Mouse (Mus musculus): ENCODE data around the gene Gabrg3.
A peak's percentile ranks its signal among the peaks of the same experiment; 100 is the strongest.

Gene Gabrg3

DNA sequence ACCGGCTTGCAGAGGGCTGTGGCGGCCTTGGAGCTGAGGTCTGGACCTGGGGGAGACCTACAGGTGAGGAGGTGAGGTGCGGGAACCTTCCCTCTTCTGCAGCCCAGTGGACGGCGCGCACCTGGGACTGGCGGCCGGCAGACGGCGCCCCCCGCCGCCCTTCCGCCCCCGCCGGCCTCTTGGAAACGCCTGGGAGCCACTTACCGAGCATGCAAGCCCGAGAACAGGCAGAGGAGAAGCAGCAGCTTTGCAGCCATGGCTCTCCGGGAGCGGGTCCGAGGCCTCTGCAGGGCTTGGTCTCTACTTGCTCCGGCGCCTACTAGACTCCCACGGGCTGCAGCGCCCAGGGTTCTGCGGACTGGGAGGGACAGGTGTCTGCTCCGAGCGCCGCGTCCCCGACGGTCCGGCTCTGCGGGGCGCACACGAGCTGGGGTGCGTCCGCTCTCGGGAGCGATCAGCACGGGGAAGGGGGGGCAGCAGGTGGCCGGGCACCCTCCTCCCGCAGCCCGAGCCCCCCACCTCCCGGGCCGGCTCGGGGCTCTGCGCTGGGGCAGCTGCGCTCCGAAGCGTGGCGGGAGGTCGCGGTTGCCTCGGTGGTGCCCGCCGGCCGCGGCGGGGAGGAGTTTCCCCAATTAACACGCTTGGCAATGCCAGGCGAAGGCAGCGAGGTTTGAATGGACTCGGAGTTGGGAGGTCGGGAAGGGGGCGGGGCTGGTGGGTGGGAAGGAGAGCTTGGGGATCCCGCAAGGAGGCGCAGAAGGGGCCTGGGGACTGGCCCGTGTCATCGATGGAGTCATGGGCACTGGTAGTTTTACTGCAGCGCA is at the start of gene Gabrg3:
Gabrg3 (minus strand) TSS at position 672 of the 824 bp plus-strand sequence.
- no peak for DNase-seq (ENCODE audit: low read depth, low spot score)

DNA sequence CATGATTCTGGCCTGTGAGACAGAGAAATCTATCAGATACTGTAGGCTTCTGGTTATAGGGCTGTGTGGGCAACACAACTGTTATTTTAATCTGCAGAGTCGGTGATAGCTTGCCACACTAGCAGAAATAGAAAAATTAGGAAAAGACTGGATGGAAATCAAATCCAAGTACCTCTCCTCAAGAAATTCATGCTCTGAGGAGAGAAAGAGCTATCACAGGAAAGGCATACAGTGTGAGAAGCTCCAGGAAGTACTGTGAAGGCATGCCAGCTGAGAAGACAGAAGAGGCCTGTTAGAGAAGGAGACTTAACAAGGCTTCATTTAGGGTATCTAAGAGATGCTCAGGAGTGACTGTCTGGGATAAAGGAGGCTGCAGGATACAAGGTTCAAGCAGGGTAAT is 35.7 kb upstream of the Gabrg3 start:
- DNase-seq (ENCODE audit: low read depth, low spot score) = peak; percentile 47

DNA sequence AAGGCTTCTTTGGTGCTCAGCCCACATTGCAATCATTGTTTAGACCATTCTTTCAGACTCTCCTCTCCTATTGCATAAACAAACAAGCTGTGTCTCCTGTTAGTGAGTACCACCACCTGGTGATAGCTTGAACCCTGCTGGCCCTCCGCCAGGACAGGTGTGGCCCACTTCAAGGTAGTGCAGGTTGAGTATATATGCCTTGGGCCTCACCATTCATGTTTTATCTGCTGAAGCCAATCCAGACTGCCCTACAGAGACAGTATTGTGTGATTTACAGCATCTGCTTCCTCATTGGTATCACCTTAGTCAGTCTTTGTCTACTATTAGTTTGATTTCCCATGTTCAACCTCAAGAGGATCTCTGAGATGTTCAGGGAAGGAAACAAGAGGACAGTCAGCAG is 34.1 kb upstream of the Gabrg3 start:
- DNase-seq (ENCODE audit: low read depth, low spot score) = no peak

DNA sequence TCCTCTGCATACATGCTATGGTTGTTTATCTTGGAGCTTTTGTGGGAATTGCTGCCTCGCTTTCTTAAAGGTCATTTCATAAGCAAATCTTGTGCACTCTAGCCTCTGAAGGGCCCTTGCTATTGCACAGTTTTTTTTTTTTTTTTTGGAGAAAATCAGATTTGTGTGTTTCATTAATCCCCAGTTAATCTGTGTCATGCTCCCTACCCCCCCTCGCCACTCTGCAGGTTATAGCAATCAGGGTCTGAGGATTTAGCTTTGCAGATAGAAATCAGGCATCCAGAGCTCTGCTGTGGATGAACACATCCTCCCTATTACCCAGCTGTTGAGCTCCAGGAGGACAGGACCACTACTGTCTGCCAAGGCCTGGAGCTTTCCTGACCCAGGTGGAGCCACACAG is 32.4 kb upstream of the Gabrg3 start, which contains the start of gene Gabrb3:
Gabrb3 (plus strand) TSS at position 301 of the 400 bp plus-strand sequence.
- DNase-seq (ENCODE audit: low read depth, low spot score) = no peak

DNA sequence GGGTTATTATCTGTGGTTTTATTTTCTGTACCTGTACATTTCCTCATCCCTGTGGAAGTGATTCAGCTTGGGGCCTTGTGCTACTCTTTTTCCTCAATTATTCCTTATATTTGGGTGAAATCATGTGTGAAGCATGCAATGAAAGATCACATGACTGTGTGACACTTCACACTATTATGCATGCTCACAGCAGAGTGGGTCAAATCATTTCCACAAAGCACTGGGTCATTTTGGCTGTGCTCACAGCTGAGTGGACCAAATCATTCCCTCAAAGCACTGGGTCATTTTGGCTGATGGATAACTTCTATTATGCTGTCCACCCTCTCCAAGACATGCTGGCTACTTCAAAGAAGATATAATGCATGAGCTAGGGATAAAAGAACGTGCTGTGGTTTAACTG is 25.9 kb upstream of the Gabrg3 start:
- no peak for DNase-seq (ENCODE audit: low read depth, low spot score)

DNA sequence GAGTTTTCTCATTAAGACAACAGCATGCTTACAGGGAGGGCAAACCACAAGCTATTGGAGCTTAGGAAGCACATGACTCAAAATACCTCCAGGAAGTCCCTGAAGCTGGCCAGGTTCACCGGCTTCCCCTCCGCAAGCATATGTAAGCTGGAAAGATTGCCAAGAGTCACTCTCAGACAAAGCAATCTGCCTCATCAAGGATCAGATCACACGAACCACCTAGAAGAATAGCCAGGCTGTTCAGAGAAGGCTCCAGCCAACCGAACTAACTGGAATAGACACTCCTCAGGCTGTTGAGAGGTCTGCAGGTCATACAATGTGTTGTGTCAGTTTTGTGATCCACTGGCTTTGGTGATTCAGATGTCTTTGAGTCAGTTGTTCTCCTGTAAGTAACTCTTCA is 24.2 kb upstream of the Gabrg3 start:
- DNase-seq (ENCODE audit: low read depth, low spot score) = no peak

DNA sequence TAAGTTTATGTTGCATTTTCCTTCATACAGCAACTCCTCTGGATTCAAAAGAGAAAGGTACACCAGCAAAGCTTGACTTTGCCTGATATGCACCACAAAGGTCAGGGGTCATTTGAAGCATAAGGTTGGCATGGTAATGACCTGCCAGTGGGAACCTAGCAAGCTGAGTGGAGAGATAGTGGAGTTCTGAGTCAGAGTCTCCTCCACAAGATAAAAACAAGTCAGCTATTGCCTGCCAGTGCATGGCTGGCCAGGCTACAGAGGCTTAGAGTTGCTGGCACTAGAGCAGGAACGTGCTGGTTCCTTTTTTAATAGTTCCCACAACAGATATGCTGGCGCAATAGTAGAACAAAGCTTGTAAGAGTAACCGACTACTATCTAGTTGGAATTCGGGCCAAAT is 6.6 kb upstream of the Gabrg3 start:
- no peak for DNase-seq (ENCODE audit: low read depth, low spot score)

DNA sequence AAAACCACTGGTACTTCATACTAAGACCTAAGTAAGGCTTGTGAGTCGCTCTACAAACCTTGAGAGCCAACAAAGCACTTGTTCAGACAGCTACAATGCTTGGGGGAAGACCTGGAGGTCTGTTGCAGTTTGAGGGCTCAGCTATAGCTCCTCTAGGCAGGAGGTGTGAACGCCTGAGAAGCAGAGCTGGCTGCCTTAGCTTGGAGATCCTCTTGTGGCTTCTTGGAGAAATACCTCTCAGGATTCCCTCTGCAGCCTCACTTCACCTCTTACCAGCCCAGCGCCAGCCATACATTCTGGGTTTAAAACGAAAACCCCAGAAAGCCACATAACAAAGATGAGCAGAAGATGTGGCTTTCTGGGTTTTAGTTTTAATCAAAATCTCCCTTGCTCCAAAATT is 3.1 kb upstream of the Gabrg3 start:
- DNase-seq (ENCODE audit: low read depth, low spot score) = no peak

DNA sequence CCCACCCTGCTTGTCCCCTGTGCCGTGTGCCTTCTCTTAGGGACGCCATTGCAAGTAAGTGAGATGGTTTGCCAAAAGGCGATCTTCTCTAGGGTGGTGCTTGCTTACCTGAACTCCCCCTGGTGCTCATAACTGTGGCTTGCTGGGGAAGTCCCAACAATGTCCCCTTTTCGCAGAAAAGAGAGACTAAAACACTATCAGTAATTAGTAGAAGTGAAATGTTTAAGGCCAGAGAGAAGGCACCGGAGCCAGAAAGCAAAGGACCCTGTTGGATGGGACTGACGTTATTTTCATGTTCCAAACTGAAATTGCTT is 310 bp upstream of the Gabrg3 start:
- no peak for DNase-seq (ENCODE audit: low read depth, low spot score)

DNA sequence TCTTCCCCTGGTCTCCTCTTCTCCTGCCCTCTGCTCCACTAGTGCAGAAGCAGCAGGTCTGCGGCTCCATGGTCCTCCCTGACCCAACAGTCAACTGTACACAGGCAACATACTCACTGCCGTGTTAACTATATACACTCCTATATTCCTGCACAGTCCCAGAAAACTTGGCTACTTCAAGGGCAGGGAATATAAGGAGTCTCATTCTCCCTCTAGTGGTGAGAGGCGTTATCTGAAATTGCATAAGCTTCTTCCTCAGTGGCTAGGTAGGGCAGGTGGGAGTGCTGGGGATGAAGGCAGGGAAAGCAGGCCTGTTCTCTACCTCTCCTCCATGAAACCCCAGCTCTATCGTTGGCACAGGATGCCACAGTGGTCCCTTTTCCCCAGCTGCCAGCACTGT is 2.9 kb downstream of the Gabrg3 start:
- DNase-seq (ENCODE audit: low read depth, low spot score) = peak; percentile 80

DNA sequence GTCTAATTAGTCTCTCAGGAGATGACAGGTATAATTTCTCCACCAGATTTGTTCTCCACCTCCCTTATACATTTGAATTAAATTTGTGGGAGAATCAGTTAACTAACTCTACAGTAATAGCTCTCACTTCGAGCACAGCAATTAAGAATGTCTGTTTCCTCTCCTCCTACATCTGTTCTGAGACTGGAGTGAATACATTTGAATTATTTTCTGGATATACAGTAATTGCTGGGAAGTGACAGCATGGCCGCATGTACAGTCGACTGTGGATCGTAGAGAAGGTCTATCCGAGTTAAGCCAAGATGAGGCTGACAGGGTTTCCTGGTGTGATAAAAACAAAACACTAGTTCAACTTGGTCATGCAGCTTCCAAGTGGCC is 21.0 kb downstream of the Gabrg3 start:
- DNase-seq (ENCODE audit: low read depth, low spot score) = no peak

DNA sequence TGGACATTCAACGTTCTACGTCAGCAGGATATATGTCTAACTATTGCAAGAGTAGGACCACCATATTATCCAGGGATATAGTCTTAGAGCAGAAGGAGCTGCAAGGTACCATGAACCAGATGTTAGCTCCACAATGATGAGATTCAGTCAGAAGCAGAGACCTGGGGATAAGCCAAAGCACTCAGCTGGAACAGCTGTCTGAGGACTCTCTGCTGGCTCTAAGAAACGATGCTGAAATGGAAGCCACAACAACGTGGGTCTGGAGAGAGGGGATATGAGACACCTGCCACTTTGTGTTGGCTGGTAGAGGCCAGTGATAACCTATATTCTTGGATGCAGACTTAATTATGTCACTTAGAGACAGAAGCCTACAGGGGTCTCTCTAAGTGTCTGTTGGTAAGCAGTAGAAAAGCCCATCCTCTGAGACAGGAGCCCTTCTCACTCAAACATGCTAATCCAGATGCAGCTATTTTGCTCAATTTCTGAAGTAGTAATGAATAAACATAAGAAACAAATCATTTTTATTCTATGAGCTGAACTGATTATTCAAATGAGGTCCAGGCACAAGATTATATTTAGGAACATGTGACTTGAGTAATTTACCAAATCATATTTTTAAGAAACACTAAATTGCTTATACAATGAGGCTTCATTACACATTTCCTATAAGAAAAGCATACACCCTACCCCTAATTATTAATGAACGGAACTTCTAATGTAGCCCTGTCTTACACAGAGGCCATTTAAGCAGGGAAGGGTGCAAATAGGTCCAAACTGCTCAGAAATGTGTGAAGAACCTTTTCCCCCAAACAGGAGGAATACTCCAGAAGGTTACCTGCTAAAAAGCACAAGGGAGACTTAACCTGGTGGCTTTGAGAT is 21.6 kb downstream of the Gabrg3 start:
- no peak for DNase-seq (ENCODE audit: low read depth, low spot score)

DNA sequence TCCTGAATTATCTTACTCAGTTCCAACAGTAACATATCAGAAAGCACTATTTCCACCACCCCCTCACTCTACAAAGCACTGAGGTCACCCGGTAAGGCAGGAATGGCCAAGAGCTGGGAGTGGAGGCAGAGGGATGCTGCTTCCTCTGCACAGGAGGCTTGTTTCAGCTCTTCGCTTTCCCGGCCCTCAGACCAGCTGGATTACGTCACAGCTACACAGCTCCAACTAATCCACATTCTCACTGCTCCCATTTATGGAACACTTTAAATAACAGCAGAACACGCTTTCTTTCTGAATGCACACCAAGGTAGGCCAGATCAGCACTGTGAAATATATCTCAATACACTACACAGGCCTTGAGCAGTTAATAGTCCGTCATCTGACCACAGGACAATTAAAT is 23.2 kb downstream of the Gabrg3 start:
- DNase-seq (ENCODE audit: low read depth, low spot score) = no peak

DNA sequence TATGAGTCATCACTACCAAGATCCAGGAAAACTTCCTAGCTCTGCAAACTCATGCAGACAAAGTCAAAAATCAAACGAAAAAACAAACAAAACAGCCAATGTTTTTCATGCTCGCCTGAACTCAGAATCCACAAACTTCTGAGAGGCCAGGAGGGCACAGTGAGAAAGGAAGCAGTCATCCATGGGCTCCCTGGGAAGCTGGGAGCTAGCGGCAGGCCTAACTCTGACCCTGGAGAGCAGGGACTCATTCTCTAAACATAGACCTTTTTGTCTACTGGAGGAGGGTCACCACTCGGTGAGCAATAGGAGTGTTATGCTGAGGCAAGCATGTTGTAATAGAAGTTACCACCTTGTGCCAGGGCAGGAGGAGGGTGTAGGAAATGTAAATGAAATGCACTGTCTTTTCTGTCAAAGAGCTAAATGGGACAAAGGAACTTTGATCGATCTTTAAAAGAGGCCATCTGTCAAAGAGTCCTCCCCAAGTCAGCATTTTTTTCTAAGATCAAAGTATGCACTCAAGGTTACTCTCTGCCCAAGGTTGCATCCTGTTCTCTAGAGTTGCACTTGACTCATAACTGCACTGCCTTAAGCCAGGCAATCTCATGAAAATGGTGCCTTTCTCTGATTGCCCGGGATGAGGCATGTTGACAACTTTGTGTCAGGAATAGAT is 29.0 kb downstream of the Gabrg3 start:
- no peak for DNase-seq (ENCODE audit: low read depth, low spot score)

DNA sequence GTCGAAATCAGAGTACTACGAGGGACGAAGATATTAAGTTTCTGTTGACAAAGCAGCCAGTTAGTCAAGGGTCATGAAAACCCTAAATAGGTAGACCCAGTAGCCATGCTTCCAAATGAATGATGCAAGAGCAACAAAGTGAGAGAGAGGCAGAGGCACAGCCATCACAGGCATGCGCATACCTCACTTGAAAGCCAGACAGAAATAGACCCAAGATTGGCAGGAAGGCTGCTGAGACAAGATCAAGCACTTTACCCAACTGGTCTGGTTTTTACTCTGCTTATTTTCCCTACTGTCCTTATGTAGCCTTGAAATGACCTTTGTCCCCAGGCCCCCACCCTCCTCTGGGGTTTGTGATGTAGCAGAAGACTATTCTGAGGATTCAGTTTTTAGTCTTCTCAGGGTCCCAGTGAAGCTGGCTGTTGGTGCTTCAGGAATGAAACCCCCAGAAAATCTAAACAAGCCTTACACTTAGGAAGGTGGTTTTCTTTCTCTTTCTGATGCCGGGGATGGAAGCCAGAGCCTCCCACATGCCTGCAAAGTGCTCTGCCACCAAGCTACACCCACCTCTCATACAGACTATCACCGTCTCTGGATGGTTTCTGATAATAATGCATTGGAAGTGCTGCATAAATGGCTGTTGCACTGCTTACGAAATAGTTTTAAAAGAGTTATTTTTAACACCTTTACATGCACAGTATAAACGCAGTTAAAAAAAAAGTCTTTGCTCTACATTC is 30.3 kb downstream of the Gabrg3 start:
- peak; percentile 72 for DNase-seq (ENCODE audit: low read depth, low spot score)

DNA sequence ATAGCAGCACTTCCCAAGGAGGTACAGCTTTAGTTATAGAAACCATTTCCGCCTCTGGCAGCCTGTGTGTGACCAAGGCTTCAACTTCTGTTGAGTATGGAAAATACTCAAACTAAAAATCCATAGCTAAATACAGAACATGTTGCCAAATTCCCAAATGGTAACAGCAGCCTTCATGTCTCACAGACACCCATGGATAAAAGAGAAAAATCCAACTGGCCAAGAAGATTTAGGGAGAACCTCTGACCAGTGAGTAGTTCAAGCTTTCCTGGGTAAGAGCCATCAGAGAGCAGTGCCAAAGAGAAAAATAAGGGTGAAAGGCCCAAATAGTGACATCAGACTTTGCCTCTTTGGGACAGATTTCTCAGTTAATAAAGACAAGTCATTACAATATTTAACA is 38.2 kb downstream of the Gabrg3 start:
- DNase-seq (ENCODE audit: low read depth, low spot score) = no peak

DNA sequence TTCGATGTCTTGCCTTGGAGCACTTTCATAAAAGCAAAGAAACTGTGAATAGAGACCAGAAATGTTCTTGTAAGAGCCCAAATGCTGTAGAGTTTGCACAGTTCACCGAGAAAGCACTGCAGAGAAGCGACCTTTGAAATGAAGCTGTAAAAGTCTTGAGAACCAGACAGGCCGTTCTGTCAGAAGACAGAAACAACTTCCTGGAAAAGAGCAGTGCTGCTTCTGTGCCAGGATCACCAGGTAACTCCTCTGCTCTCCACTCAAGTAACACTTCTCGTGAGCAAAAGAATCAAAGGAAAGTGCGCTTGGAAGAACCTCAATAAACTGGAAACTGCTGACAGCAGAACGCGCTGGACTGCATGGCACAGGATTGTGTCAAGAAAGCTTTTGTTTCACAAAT is 45.1 kb downstream of the Gabrg3 start:
- DNase-seq (ENCODE audit: low read depth, low spot score) = no peak

DNA sequence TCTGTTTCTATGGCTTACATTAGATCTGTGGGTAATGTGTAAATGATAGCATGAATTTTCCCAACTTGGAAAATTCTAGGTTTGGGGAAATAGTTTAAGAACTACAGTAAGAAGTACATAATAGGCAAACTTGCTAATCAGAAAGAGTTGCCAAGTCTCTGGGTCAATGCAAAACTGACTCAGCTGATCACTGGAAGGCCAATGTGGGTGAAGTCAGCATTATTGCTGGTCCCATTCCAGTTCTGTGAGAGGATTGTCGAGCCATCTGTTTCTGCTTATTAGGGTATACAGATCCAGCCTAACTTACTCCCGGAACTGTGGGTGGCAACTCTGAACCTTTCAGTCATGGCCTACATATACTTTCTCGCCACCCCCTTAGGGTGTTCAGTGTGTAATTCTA is 55.8 kb downstream of the Gabrg3 start:
- no peak for DNase-seq (ENCODE audit: low read depth, low spot score)

DNA sequence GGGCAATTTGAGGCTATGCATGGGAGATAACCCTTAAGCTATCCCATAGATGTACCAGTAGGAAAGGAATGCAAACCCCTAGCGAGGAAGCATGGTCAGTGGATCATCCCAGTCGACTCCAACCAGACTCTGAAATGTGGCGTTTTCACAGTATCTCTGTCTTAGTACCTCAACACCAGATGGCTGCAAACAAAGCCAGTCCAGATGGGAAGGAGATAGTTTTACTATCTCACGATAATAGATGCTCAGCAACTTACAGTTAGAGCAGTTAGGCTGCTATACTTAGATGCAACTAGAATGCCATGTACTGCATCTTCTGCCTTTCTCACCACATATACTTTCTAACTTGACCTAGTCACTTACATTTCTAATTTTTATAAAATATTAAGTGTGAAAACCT is 56.7 kb downstream of the Gabrg3 start:
- DNase-seq (ENCODE audit: low read depth, low spot score) = peak; percentile 33

DNA sequence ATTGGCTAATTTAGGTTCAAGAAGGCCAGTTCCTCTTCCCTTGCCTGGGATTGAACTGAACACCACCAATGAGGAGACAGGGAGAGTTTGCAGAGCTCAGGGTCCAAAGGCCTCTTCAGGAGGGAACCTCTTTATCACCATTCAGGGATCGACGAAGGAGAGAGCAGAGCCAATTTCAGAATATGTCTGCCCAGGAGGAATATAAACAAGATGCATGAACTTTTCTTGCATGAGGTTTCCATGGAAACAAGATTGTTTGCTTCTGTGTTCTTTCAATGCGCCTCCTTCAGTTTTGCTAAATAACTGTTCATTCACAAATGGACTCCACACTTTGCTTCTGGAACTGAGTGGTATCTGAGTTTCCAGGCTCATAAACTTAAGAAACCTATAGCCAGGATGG is 62.5 kb downstream of the Gabrg3 start:
- DNase-seq (ENCODE audit: low read depth, low spot score) = peak; percentile 22

DNA sequence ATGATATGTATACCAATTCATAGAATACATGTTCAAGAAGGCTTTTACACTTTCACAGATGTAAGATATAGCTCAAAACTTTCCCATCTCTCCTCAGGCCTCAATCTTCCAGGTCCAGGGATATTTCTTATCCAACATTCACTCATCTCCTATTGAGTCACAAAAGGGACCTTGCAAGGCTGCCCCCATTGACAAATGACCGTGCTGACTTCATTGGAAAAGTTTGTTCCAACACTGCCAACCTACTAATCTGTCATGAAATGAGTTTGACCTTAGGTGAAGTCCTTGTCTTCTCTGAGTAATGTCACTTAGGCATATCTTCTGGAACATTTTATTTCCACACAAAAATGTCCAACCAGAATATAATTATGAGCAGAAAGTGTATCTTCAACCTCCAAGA is 64.9 kb downstream of the Gabrg3 start:
- DNase-seq (ENCODE audit: low read depth, low spot score) = no peak

DNA sequence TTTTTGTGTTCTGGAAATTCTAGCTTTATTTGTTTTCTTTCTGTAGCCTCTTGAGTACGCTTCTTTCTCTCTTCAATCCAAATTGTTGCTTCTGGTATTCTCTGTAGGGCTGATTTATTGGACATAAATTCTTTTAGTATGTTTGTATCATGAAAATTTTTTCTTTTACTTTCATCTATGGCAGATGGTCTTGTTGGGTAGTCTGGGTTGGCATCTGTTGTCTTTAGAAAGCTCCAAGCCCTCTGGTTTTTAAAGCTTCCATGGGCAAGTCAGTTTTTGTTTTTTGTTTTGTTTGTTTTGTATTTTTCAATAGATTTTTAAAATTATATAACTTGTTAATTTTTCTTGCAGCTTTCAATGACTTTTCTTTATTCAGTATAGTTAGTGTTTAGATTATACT is 72.0 kb downstream of the Gabrg3 start:
- no peak for DNase-seq (ENCODE audit: low read depth, low spot score)

Measured in telencephalon, adult 2 months (tissue).